Comparison of ENCODE assay signal across 8 mouse cellular contexts in the genomic region with DNA sequence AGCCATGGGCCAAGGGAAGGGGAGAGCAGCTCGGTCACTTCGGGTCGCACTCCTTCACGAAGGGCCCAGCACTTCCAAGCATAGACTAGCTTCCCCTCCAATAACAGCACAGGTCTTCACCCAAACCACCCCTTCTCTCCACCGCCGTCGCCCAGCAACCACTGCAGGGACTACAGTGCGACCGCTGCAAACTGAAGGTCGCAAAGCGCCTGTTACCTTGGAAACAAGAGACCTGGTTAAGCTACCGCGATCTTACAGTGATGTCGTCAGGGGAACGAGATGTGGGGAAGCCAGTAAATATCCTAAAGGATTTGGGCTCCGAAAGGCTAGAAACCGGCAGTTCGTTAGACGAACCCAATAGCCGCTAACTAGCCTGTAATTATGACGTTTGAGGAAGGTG. TPM values are rescaled to one million over a fixed set of nuclear protein-coding genes. Genes with fewer than 3 reads are reported as not detected.
DNase-seq lines count a peak whose midpoint lies in the region; ATAC-seq lines count a peak whose summit lies in the region.

Klhdc9 (minus strand) TSS at position 143 of the 400 bp plus-strand sequence.

- no peaks in the 10 kb centered on the region for H3K9me3 ChIP-seq in intestine, embryonic 14.5 days (ENCODE audit: control insufficient read depth, low read length)
- H3K9me3 ChIP-seq in megakaryocyte, embryonic 14.5 days, result no peaks in the 10 kb centered on the region

- under 1% methylated on average over 21 of the region's 21 CpGs for WGBS in intestine, embryonic 14.5 days

- ATAC-seq in intestine, embryonic 14.5 days (replicated peaks; ENCODE audit: low FRiP score, low TSS enrichment, low read depth), result peak; percentile 93

- peak within 1 kb of the TSS; percentile 72 for H3K9ac ChIP-seq in intestine, embryonic 14.5 days (ENCODE audit: low read length)

- H3K27me3 ChIP-seq in intestine, embryonic 14.5 days (replicated peaks; ENCODE audit: control insufficient read depth, insufficient read depth, low read length), result no peaks in the 10 kb centered on the region
- peaks cover 3% of the 10 kb centered on the region for H3K27me3 ChIP-seq in megakaryocyte, embryonic 14.5 days (replicated peaks)

- peak within 1 kb of the TSS; percentile 56 for H3K4me2 ChIP-seq in intestine, embryonic 14.5 days (ENCODE audit: low read length)

- peak within 1 kb of the TSS; percentile 62; the same call in 1 of the 2 replicates for H3K27ac ChIP-seq in intestine, embryonic 14.5 days (ENCODE audit: low read depth)

- H3K4me3 ChIP-seq in intestine, embryonic 14.5 days (ENCODE audit: low read depth, low read length), result peak within 1 kb of the TSS; percentile 59
- peak within 1 kb of the TSS; percentile 86 for H3K4me3 ChIP-seq in megakaryocyte, embryonic 14.5 days (replicated peaks)

- peaks cover 6% of the 10 kb centered on the region for H3K4me1 ChIP-seq in intestine, embryonic 14.5 days (replicated peaks; ENCODE audit: control insufficient read depth, insufficient read depth, low read length)
- H3K4me1 ChIP-seq in megakaryocyte, embryonic 14.5 days, result peaks cover 18% of the 10 kb centered on the region

- DNase-seq in adrenal gland, postnatal 25 days, result peak; percentile 82
- peak; percentile 90 for DNase-seq in embryo, embryonic 9.5 days (ENCODE audit: extremely low spot score)
- DNase-seq in gastrocnemius, postnatal 36 days, result peak; percentile 60 to 73
- peak; percentile 93 for DNase-seq in intestine, embryonic 14.5 days (ENCODE audit: low spot score)
- peak; percentile 96 for DNase-seq in left cerebral cortex, postnatal 10 days (ENCODE audit: extremely low spot score in 1 of 2, low spot score in 2 of 2)
- DNase-seq in right cerebral cortex, adult 2 months (ENCODE audit: low spot score in 2 of 2), result peak; percentile 86 to 90
- peak; percentile 93 for DNase-seq in urinary bladder, postnatal 14 days (ENCODE audit: low spot score)

- peaks cover 33% of the 10 kb centered on the region for H3K36me3 ChIP-seq in intestine, embryonic 14.5 days (ENCODE audit: control insufficient read depth, insufficient read depth, low read length)
- H3K36me3 ChIP-seq in megakaryocyte, embryonic 14.5 days (replicated peaks; ENCODE audit: low read length), result peaks cover 44% of the 10 kb centered on the region

- intact Hi-C loops in gastrocnemius, postnatal 36 days (cut with DNase I), result loop anchor here (5.0 to 10.0 kb wide), 3 partner anchors 52 to 204 kb away; partner anchors contain the start of gene Usf1
- intact Hi-C loops in left cerebral cortex, postnatal 10 days (cut with DNase I), result loop anchor here (1.0 to 10.0 kb wide), 4 partner anchors 52 to 204 kb away; partner anchors contain the start of gene Usf1

RNA-seq across cellular contexts. Expression of gene Klhdc9, which starts in this region (rescaled TPM):
- 1.4 and 4.9 TPM in 2 replicates for total RNA-seq in adrenal gland, postnatal 25 days (2021)
- not detected for total RNA-seq in gastrocnemius, postnatal 36 days (2021)
- polyA plus RNA-seq in intestine, embryonic 14.5 days (2014; fragmentation: Nextera tagmentation; extraction: Ambion mirVana), result 1.5 and 1.7 TPM in 2 replicates
- 1 to 10 TPM; 7.1 to 7.8 TPM for total RNA-seq in left cerebral cortex, postnatal 10 days (2021)
- polyA plus RNA-seq in megakaryocyte, embryonic 14.5 days (2012; ENCODE audit: insufficient read depth, low replicate concordance), result not detected in 2 replicates

Comparison
In these comparisons a context has a peak if more than half of its experiments do, and no peak if none do; other contexts are left out.
1. Peak in every context shown above with its lines: DNase-seq, ATAC-seq, H3K4me3 ChIP-seq and H3K27ac ChIP-seq.
2. Peak in DNase-seq in gastrocnemius, postnatal 36 days; RNA of the gene not detected or under 1 TPM.